Mouse (Mus musculus): ENCODE data around the gene Utp6. TPM values are rescaled to one million over a fixed set of nuclear protein-coding genes. Genes with fewer than 3 reads are reported as not detected.
"Not testable (repeated sequence)": the region's sequence is repeated elsewhere in the genome, so short reads cannot be mapped to it uniquely, and the experiment has no call there.

Gene Utp6
- 10 to 100 TPM; 35.9 to 39.8 TPM for total RNA-seq (2021)
- long read RNA-seq, experiment 1, transcript Utp6-201 (19 exons, 3,877 nt), result major isoform, 21 of 27 reads
- long read RNA-seq, experiment 1, partial matches to known transcripts, result 0 of 27 reads
- long read RNA-seq, experiment 1, other reads (novel, unspliced or antisense), result 5 of 27 reads
- long read RNA-seq, experiment 2, transcript Utp6-201 (19 exons, 3,877 nt), result major isoform, 19 of 24 reads
- long read RNA-seq, experiment 2, partial matches to known transcripts, result 2 of 24 reads
- long read RNA-seq, experiment 2, other reads (novel, unspliced or antisense), result 2 of 24 reads

DNA sequence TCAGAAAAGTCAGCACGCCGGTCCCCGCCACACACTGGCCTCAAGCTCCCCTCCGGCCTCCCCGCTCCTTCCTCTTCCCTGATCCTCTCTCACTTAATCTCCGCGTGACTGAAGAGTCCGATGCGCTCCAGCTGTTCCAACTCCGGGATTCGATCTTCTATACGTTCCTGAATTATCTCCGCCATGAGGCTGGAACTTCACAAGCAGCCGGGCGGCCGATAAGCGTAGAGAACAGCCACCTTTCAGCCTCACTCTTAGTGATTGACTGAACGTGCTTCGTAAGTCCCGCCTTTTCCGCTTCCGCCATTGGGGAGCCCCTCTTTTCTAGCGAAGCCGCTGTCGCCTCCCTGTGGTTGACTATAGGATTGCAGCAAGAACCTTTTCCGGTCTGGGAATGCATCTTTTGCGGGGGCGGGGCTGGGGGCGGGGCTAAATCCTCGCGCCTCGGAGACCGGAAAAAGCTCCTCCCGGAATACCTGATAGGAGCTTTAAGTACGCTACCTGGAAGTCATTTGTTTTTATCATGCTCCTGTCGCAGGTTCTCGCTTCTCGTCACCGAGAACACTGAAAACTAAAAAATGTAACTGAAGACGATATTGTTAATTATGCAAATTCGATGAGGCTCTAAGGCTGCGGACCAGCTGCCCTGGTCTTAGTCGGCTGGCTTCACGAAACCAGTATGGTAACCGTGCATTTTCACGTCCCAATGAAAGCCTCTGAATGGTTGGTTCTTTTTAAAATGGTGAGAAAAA lies at the start of gene Utp6:
Gene Utp6, minus strand, starts transcription at position 266 of the 752 bp plus-strand sequence.
- peak; percentile 95 to 99 for DNase-seq (ENCODE audit: low spot score in 2 of 2)

DNA sequence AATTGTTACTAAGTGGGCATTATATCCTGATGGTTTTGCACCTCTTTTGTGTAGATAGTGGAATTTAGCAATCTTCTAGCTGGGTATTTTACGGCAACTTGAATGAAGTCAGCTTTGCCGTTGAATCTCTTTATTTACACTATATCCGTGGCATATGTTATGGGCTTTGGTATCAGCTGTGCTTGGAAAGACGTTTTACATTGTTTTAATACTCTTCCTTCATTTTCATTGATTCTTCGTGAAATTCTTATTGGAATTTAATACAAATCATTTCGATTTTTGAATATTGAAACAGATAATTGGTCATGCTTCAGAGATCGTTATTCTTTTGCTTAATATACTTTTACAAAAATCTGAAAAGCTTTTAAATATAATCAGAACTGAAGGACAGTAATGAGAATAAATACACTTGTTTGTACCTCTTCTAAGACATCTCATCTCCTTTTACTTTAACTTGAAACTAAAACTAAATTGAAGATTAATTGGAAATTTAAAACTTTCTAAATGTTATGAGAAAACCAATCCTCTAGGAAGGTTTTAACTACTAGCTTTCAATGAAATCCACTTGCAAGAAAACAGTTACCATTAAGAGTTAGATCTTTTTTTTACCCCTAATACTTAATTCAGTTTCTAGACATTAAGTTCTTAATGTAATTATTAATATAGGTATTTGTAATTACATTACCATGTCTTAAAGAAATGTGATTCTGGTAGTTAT lies 32.2 kb upstream of the Utp6 start:
- DNase-seq (ENCODE audit: low spot score in 2 of 2), result no peak

DNA sequence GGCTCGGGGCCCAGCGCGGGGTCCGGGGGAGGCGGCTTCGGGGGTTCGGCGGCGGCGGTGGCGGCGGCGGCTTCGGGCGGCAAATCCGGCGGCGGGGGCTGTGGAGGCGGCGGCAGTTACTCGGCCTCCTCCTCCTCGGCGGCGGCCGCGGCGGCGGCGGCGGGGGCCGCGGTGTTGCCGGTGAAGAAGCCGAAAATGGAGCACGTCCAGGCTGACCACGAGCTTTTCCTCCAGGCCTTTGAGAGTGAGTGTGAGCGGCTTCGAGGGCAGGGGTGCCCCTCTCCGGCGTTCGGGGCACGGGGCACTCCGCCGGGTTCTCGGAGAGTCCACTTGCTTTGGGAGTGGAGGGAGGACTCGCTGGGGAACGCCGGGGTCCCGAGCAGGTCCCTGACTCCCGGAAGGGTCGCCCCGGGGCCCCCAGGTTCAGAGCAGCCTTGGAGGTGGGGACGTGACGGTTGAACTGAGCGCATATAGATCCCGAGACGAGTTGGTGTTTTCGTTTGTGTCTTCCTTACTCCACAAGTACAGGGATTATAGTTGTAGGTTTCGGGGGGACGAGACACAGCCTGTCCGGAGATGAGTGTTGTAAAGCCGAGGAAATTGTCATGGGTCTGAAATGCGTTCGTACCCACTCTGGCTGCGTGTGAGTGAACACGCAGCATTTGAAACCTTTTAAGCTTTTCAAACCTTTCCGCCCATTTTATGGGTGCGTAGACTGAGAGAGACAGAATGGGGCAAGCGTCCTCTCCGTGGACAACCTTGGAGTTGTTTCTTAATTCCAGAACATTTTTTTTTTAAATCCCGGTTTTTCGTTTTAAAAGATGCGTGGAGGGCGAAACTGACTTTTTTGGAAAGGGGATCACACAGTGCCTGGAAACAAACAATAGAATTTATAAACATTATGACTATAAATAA lies 31.4 kb upstream of the Utp6 start:
- no peak for DNase-seq (ENCODE audit: low spot score in 2 of 2)

DNA sequence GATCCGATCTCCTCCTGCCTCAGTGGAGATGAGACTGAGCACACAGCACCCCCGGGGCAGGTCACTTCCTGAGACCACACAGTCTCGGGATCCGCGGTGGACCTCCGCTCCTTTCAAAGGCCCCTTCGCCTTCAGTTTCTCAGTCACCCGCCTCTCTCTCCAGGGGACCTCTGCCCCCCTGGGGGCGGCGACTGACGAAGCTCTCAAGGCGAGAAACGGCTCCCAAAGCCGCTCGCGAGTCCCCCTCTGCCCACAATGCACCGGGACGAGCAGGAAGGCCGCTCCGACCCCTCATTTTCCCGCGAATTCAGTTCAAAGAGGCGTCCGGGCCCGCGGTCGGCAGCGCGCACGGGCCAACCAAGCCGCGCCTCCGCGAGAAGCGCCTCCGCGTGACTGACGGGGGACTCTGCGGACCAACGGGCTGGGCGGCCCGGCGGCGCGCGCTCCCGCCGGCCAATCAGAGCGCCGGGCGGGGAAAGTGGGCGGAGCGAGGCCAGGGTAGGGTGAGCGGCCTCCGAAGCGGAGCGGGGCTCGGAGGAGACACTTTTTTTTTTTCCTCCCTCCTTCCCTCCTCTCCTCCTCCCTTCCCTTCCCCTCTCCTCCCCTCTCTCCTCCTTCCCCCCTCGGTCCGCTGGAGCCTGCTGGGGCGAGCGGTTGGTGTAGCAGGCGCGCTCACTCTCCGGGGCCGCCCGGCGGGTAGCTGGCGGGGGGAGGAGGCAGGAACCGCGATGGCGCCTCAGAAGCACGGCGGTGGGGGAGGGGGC lies 30.6 kb upstream of the Utp6 start, which contains the start of gene Suz12:
Gene Suz12, plus strand, starts transcription at position 515 of the 764 bp plus-strand sequence.
- peak; percentile 89 to 95 for DNase-seq (ENCODE audit: low spot score in 2 of 2)

DNA sequence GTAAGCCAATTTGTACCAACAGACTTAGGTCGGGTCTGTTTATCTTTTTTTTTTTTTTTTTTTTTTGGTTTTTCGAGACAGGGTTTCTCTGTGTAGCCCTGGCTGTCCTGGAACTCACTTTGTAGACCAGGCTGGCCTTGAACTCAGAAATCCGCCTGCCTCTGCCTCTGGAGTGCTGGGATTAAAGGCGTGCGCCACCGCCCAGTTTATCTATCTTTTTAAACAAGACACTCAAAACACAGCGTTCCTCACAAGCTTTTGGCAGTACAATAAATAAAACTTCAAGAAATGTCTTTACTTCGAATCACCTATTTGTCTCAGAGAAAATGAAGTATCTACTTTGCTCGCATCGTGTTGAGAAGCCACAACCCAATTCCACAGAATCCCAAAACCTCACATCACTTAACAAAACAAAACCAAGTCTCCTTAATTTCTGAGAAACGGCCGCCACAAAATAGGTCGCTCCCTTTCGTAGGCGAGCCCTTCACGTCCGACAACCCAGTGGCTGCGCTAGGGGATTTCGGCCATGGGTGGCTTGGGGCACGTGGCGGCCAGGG lies 29.9 kb upstream of the Utp6 start:
- no peak for DNase-seq (ENCODE audit: low spot score in 2 of 2)

DNA sequence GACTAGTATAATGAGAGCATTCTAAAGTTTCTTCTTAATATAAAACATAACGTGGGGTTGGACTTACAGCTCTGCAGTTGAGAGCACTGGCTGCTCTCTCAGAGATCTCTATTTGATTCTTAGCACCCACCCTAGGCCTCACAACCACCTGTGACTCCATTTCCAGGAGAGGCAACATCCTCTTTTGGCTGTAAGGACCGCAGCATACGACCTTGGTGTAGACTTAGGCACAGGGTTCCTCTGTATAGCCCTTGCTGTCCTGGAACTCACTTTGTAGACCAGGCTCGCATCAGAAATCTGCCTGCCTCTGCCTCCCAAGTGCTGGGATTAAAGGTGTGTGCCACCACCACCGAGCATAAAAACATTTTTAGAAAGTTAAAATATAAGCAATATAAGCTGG lies 29.4 kb upstream of the Utp6 start:
- no peak for DNase-seq (ENCODE audit: low spot score in 2 of 2)

DNA sequence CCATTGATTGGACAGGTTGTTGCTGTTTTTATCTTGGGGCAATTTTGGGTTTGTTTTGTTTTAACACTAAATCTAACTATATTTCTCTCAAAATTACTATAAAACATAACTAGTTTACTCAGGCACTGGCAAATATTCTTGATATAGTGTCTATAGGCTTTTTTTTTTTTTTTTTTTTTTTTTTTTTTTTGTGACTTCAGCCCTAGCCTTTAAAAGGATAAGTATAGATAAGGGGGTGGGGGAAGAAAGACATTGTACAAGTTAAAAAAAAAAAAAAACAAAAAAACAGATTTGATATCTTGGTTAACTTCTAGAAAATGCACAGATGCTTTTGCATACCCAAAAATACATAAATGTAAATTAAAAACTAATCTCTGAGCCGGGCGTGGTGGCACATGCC lies 27.9 kb upstream of the Utp6 start:
- no peak for DNase-seq (ENCODE audit: low spot score in 2 of 2)

DNA sequence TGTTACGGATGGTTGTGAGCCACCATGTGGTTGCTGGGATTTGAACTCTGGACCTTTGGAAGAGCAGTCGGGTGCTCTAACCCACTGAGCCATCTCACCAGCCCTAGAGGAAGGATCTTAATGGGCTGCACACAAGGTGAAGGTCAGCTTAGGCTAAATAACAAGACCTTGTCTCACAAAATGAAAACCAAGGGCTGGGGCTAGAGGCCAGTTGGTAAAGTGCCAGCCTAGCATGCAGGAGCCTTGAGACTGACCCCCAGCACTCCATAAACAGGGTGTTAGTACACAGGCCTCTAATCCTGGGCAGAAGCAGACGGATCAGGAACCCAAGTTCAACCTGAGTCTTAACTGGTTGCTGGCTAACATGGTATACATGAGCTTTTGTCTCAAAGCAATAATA lies 25.7 kb upstream of the Utp6 start:
- no peak for DNase-seq (ENCODE audit: low spot score in 2 of 2)

DNA sequence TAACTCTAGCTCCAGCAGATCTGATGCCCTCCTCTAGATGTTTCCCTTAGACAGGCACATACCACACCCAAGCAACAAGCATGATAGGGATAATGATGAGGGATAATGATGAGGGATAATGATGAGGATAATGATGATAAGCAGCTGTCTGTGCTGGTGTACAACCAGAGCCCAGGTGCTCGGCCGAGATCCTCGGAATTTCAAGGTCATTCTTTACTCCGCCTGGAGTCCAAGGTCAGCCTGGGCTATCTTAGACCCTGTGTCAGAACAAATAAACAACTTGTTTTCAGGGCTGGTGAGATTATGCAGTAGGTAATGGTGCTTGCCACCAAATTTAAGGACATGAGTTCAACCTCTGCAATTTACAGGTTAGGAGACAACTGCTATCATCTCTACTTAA lies 24.7 kb upstream of the Utp6 start:
- no peak for DNase-seq (ENCODE audit: low spot score in 2 of 2)

DNA sequence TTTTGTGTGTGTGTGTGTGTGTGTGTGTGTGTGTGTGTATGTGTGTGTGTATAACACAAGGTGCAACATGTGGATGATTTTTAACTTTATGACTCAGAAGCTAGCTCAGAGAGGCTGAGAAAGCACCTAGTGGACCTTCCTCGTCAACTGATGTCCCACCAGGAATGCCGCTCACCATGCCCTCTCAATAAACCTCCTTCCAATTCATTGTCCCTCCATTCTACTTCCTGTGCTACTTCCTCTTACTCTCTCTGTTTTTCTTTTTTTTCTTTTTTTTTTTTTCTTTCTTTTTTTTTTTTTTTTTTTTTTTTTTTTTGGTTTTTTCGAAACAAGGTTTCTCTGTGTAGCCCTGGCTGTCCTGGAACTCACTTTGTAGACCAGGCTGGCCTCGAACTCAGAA lies 15.6 kb upstream of the Utp6 start:
- not testable (repeated sequence) for DNase-seq (ENCODE audit: low spot score in 2 of 2)

DNA sequence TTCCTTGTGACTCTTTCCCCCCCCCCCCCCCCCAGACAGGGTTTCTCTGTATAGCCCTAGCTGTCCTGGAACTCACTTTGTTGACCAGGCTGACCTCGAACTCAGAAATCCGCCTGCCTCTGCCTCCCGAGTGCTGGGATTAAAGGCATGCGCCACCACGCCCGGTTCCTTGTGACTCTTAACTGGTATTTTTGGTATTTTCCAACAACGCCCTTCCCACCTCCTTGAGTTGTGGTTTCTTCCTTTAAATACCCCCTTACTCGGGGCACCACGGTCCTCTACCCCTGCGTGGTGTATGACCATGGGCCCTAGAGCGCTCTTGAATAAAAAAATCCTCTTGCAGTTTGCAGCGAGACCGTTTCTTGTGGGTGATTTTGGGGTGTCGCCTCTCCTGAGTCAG lies 14.9 kb upstream of the Utp6 start:
- not testable (repeated sequence) for DNase-seq (ENCODE audit: low spot score in 2 of 2)

DNA sequence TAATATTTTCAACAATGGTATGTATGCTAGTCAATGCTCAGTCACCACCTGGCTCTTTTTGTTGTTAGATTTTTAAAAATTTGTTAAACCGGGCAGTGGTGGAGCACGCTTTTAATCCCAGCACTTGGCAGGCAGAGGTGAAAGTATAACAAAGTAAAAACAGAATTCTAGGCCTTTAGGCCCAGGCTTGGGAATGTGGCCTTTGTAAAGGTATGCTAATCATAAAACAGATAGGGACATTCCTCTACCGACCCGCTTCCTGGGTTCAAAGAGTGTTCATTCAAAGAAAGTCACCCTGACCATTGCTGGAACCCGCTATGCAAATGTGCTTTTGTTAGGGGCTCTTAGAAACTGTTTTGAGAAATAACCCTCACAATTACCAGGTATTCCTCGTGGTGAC lies 14.5 kb upstream of the Utp6 start:
- DNase-seq (ENCODE audit: low spot score in 2 of 2), result not testable (repeated sequence)

DNA sequence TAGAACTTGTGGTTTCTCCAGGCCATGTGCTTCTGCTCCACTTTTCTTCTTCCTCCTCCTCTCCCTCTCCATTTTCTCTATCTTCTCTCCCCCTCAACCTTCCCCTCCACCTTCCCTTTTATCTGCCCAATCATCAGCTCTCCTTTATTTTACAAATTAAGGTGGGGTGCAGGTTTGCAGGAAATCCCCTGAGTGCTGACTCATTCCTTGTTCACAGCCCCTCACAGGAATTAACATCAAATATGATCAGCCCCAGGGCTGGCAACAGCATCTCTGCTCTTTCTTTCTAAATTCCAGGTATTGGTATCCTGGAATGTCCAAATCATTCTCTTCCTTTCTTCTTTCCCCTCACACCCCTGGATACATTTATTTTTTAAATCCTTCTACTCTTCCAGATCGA lies 14.0 kb upstream of the Utp6 start:
- no peak for DNase-seq (ENCODE audit: low spot score in 2 of 2)

DNA sequence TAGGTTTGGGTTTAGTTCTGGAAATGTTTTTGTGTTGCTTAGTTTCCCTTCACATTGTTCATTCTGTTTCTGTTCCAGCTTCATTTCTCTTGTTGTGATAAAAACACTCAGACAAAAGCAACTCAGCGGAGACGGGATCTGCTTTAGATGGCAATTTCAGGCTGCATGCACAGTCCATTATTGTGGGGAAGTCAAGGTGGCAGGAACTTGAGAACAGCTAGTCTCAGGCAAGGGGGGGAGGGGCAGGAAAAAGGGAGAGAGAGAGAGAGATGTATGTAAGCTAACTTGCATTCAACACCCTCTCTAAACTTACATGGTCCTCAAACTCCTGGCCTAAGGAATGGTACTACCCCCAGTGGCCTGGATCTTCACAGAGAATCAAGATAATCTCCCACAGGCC lies 13.2 kb upstream of the Utp6 start:
- DNase-seq (ENCODE audit: low spot score in 2 of 2), result no peak

DNA sequence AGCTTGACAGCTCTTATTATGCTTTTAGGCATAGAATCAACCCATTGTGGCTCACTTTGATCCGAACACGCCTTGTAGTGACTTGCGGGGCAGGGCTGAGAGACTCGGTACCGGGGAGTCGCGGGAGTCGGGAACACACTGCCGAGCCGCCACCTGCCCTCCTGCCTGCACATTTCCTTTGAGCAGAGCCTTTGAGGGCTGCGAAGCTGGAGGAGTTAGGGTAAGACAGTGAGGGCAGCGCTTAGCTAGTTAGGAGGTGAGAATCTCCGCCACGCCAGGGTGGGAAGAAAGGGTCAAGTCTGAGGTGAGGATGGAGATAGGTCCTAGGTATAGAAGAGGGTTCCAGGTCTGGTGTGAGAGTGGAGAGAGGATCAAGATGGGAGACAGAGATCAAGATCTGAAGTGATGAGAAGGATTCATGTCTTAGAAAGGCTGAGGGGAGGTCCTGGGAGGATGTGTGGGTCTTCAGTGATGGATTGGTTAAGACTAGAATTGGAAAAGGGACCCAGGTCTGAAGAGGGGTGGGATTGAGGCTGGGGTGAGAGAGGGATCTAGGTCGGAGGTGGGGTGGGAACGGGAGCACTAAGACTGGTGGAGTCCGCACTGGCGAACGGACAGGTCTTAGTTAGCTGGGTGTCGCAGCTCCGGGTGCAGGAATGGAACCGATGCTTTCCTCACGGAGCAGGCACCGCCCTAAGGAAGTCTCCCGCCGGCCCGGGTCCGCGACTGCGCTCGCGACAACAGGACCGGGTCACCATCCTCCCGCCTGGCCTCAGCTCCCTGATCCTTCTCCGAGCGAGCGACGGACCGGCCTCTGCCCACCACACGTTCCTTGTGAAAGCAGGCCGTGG lies 11.7 kb upstream of the Utp6 start:
- DNase-seq (ENCODE audit: low spot score in 2 of 2), result peak in 1 of 2 experiments; percentile 30

DNA sequence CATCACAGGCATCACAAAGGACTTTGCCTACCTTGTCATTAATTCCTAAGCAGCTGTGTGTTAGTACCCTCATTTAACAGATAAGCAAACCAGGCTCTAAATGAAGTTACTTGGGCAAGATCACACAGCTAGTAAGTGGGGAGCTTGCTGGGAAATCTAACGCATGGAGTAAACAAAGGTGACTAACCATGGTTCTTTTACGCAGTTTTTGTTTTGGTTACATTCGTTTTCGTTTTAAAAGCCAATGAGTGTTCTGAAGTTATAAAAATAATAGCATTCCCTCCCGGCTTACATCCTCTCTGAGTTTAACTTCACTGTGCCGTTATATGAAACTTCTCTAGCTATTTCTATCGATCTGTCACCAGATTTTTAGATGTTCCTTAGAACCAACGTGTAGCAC lies 10.9 kb upstream of the Utp6 start:
- no peak for DNase-seq (ENCODE audit: low spot score in 2 of 2)

DNA sequence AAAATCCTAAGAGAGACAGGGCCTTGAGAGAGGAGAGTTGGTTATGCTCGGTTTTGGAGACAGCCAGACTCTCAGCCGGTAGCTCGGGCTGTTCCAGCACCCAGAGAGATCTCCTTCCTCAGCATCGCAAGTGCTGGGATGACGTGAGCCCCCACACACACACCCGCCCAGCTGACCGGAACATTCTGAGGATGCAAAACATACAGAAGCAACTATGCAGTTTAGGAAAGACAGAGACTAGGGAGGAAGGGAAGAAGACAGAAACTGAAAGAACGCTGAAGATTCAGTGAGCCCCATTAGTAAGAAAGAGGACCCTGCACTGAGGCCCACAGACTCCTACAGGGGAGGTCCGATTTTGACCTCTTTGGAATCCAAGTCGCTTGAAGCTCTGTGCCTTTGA lies 5.6 kb upstream of the Utp6 start:
- DNase-seq (ENCODE audit: low spot score in 2 of 2), result no peak

DNA sequence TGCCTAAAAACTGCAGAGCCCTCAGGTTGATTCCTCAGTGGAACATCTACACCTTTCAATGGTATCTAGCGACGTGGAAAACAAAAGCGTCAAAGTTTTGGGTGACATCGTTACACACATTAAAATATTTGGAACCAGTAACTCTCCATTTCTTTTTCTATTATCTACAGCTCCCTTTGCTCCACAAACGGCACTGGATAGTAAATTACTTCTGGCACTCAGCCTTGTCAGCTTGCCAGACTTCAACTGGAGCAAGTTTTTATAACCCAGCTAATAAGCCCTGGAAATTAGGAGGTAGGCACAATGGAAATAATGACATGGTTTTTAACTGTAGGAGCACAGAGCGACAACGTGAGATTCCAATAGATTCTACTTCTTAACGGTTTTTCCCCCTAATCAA lies 3.7 kb upstream of the Utp6 start:
- peak in 1 of 2 experiments; percentile 31 for DNase-seq (ENCODE audit: low spot score in 2 of 2)

Measured in gastrocnemius, postnatal 4 days (tissue).